Mouse (Mus musculus) limb, embryonic 10.5 days (tissue): Measurements from ENCODE around the gene 4930404H24Rik. TPM values are rescaled to one million over a fixed set of nuclear protein-coding genes. Genes with fewer than 3 reads are reported as not detected.

Experiments
- DNase-seq: peaks from one replicate; pipeline ENCODE4 v3.0.0-alpha.2; 2017; ENCODE audit warnings: low spot score
- H3K27ac ChIP-seq: fragments of 300-500 bp; sonication (generic); 2 replicates; pipeline ENCODE4 v1.5.1; 2016; ENCODE audit warnings: mild to moderate bottlenecking
- H3K27me3 ChIP-seq: fragments of 300-500 bp; sonication (generic); 2 replicates; pipeline ENCODE4 v1.6.1; 2016; ENCODE audit warnings: low read depth, mild to moderate bottlenecking; ENCODE audit not compliant: poor library complexity, severe bottlenecking
- H3K36me3 ChIP-seq: fragments of 300-500 bp; sonication (generic); 2 replicates; pipeline ENCODE4 v1.6.1; 2016; ENCODE audit warnings: mild to moderate bottlenecking, moderate library complexity
- H3K4me1 ChIP-seq: fragments of 300-500 bp; sonication (generic); 2 replicates; pipeline ENCODE4 v1.6.1; 2016
- H3K4me3 ChIP-seq: fragments of 300-500 bp; sonication (generic); 2 replicates; pipeline ENCODE4 v1.5.1; 2016; ENCODE audit warnings: mild to moderate bottlenecking, moderate library complexity
- H3K9me3 ChIP-seq: fragments of 300-500 bp; sonication (generic); replicated peaks from 2 replicates; pipeline ENCODE4 v1.6.1; 2016; ENCODE audit warnings: mild to moderate bottlenecking
- WGBS: fragments of 180-500 bp; shearing (Covaris S2); methylation state at CpG from one replicate; pipeline ENCODE4 v1.1.7; 2016; 5-methylcytosine and 5-hydroxymethylcytosine counted together
- polyA plus RNA-seq: library from polyadenylated mRNA; unstranded; fragments of >200 nt; fragmentation: Nextera tagmentation; extraction: Ambion mirVana; gene quantifications from 2 replicates; pipeline ENCODE4 v1.2.1, GENCODE M21; 2016

Gene 4930404H24Rik
- polyA plus RNA-seq, 1 experiment from 2014 or later: not detected

- H3K4me1 ChIP-seq: peaks cover 39% of the 10 kb centered on the region
- no peak overlapping the region for H3K27ac ChIP-seq
- DNase-seq: no peak
- 82% methylated on average over 9 of the region's 9 CpGs for WGBS
- no peaks in the 10 kb centered on the region for H3K9me3 ChIP-seq
- peaks cover 29% of the 10 kb centered on the region for H3K27me3 ChIP-seq
- no peak overlapping the region for H3K4me3 ChIP-seq
- H3K36me3 ChIP-seq: no peaks in the 10 kb centered on the region
These were observed 27.5 kb downstream of the 4930404H24Rik start for GRCm38 (mm10) chr2:153520057-153520456.

GRCm38 (mm10) chr2:153522270-153522669 is 29.7 kb downstream of the 4930404H24Rik start:
- Histone ChIP-seq H3K36me3 (no peaks in the 10 kb centered on the region), H3K4me3 (no peak overlapping the region), H3K27ac (peak overlapping the region; percentile 53), H3K27me3 (peaks cover 51% of the 10 kb centered on the region), H3K4me1 (peaks cover 55% of the 10 kb centered on the region), H3K9me3 (no peaks in the 10 kb centered on the region)
- WGBS: 24% methylated on average over 4 of the region's 4 CpGs
- peak; percentile 47 for DNase-seq

- peaks cover 60% of the 10 kb centered on the region for H3K27me3 ChIP-seq
- H3K4me3 ChIP-seq: no peak overlapping the region
- no peak for DNase-seq
- no peak overlapping the region for H3K27ac ChIP-seq
- no peaks in the 10 kb centered on the region for H3K36me3 ChIP-seq
- H3K4me1 ChIP-seq: peaks cover 62% of the 10 kb centered on the region
- no peaks in the 10 kb centered on the region for H3K9me3 ChIP-seq
- WGBS: 58% methylated on average over 9 of the region's 9 CpGs
These were observed 30.6 kb downstream of the 4930404H24Rik start for GRCm38 (mm10) chr2:153523143-153523542.

GRCm38 (mm10) chr2:153523656-153524055 is 31.1 kb downstream of the 4930404H24Rik start:
- peaks cover 65% of the 10 kb centered on the region for H3K27me3 ChIP-seq
- no peaks in the 10 kb centered on the region for H3K36me3 ChIP-seq
- no peak overlapping the region for H3K27ac ChIP-seq
- H3K4me3 ChIP-seq: no peak overlapping the region
- no peak for DNase-seq
- H3K9me3 ChIP-seq: no peaks in the 10 kb centered on the region
- H3K4me1 ChIP-seq: peaks cover 67% of the 10 kb centered on the region
- 86% methylated on average over 12 of the region's 12 CpGs for WGBS

GRCm38 (mm10) chr2:153524727-153525126 is 32.1 kb downstream of the 4930404H24Rik start:
- Histone ChIP-seq H3K4me1 (peaks cover 76% of the 10 kb centered on the region), H3K27me3 (peaks cover 74% of the 10 kb centered on the region), H3K4me3 (no peak overlapping the region), H3K27ac (no peak overlapping the region), H3K9me3 (no peaks in the 10 kb centered on the region), H3K36me3 (no peaks in the 10 kb centered on the region)
- 72% methylated on average over 2 of the region's 2 CpGs for WGBS
- no peak for DNase-seq

GRCm38 (mm10) chr2:153525906-153526311 is 33.3 kb downstream of the 4930404H24Rik start:
- Histone ChIP-seq H3K4me1 (peaks cover 83% of the 10 kb centered on the region), H3K27me3 (peaks cover 86% of the 10 kb centered on the region), H3K4me3 (no peak overlapping the region), H3K27ac (peak overlapping the region; percentile 51), H3K36me3 (no peaks in the 10 kb centered on the region), H3K9me3 (no peaks in the 10 kb centered on the region)
- DNase-seq: no peak
- 11% methylated on average over 10 of the region's 10 CpGs for WGBS

- Histone ChIP-seq H3K4me1 (peaks cover 72% of the 10 kb centered on the region), H3K27me3 (peaks cover 96% of the 10 kb centered on the region), H3K27ac (peak overlapping the region; percentile 84; the same call in 1 of the 2 replicates), H3K36me3 (no peaks in the 10 kb centered on the region), H3K9me3 (no peaks in the 10 kb centered on the region), H3K4me3 (peak overlapping the region; percentile 75; the same call in 1 of the 2 replicates)
- DNase-seq: no peak
- 58% methylated on average over 9 of the region's 9 CpGs for WGBS
These were observed 34.4 kb downstream of the 4930404H24Rik start for GRCm38 (mm10) chr2:153526850-153527530.

- no peaks in the 10 kb centered on the region for H3K36me3 ChIP-seq
- peak overlapping the region; percentile 75 for H3K4me3 ChIP-seq
- peaks cover 63% of the 10 kb centered on the region for H3K4me1 ChIP-seq
- peaks cover 98% of the 10 kb centered on the region for H3K27me3 ChIP-seq
- 1% methylated on average over 69 of the region's 85 CpGs for WGBS
- H3K9me3 ChIP-seq: no peaks in the 10 kb centered on the region
- H3K27ac ChIP-seq: peak overlapping the region; percentile 84
- peak; percentile 80 for DNase-seq
These were observed 35.3 kb downstream of the 4930404H24Rik start for GRCm38 (mm10) chr2:153527580-153528531.

GRCm38 (mm10) chr2:153528571-153529364 is 36.2 kb downstream of the 4930404H24Rik start:
- peak overlapping the region; percentile 75 for H3K4me3 ChIP-seq
- peak overlapping the region; percentile 84 for H3K27ac ChIP-seq
- no peak for DNase-seq
- under 1% methylated on average over 49 of the region's 70 CpGs for WGBS
- no peaks in the 10 kb centered on the region for H3K9me3 ChIP-seq
- H3K36me3 ChIP-seq: no peaks in the 10 kb centered on the region
- peaks cover 92% of the 10 kb centered on the region for H3K27me3 ChIP-seq
- H3K4me1 ChIP-seq: peaks cover 57% of the 10 kb centered on the region

- no peaks in the 10 kb centered on the region for H3K9me3 ChIP-seq
- no peaks in the 10 kb centered on the region for H3K36me3 ChIP-seq
- H3K4me3 ChIP-seq: peak overlapping the region; percentile 75
- H3K27ac ChIP-seq: peak overlapping the region; percentile 84
- peaks cover 86% of the 10 kb centered on the region for H3K27me3 ChIP-seq
- peak; percentile 73 for DNase-seq
- 2% methylated on average over 53 of the region's 53 CpGs for WGBS
- peaks cover 56% of the 10 kb centered on the region for H3K4me1 ChIP-seq
These were observed 36.8 kb downstream of the 4930404H24Rik start for GRCm38 (mm10) chr2:153529365-153529781.

- Histone ChIP-seq H3K4me3 (peak within 1 kb of the TSS; percentile 75), H3K4me1 (peaks cover 54% of the 10 kb centered on the region), H3K27ac (peak within 1 kb of the TSS; percentile 84), H3K9me3 (no peaks in the 10 kb centered on the region), H3K36me3 (no peaks in the 10 kb centered on the region), H3K27me3 (peaks cover 78% of the 10 kb centered on the region)
- peak; percentile 60 for DNase-seq
- WGBS: 6% methylated on average over 48 of the region's 86 CpGs
These were observed 37.6 kb downstream of the 4930404H24Rik start, which contains the start of gene Nol4l for GRCm38 (mm10) chr2:153529931-153530766. Gene Nol4l (minus strand): TSS chr2:153529971.
